Mouse (Mus musculus) fibroblast of lung, adult 2 months (primary cell): ENCODE measurements at regions not wholly inside any gene's neighbourhood (a gene's known extent, or its start where the extent isn't known, plus 50 kb on each side); places are given as distances from the start of the nearest gene placed in this dataset.
"Not testable (repeated sequence)": the region's sequence is repeated elsewhere in the genome, so short reads cannot be mapped to it uniquely, and the experiment has no call there.

ENCODE experiments used
- DNase-seq: peaks from one replicate; pipeline ENCODE4 v3.0.0-alpha.2; 2011; ENCODE audit warnings: low read depth

- no peak for DNase-seq
These were observed 157.6 kb downstream of the Gm906 start for GRCm38 (mm10) chr13:50092537-50092936.

GRCm38 (mm10) chr13:50064841-50065240 is 185.3 kb downstream of the Gm906 start:
- no peak for DNase-seq

- DNase-seq, result not testable (repeated sequence)
These were observed 185.7 kb downstream of the Gm906 start for GRCm38 (mm10) chr13:50064365-50064764.

GRCm38 (mm10) chr13:50059676-50060075 is 190.4 kb downstream of the Gm906 start:
- DNase-seq, result not testable (repeated sequence)

GRCm38 (mm10) chr13:50059054-50059453 is 191.1 kb downstream of the Gm906 start:
- not testable (repeated sequence) for DNase-seq

GRCm38 (mm10) chr13:50051746-50052145 is 198.4 kb downstream of the Gm906 start:
- not testable (repeated sequence) for DNase-seq

- DNase-seq, result peak; percentile 38
These were observed 199.0 kb downstream of the Gm906 start for GRCm38 (mm10) chr13:50051110-50051509.

GRCm38 (mm10) chr13:50031757-50032156 is 218.4 kb downstream of the Gm906 start:
- no peak for DNase-seq

GRCm38 (mm10) chr13:50007730-50008129 is 208.9 kb upstream of the Gm30302 start:
- peak; percentile 43 for DNase-seq

- not testable (repeated sequence) for DNase-seq
These were observed 167.3 kb upstream of the Gm30302 start for GRCm38 (mm10) chr13:49966072-49966471.

- DNase-seq, result peak; percentile 15
These were observed 159.3 kb upstream of the Gm30302 start for GRCm38 (mm10) chr13:49957993-49958681.

- no peak for DNase-seq
These were observed 117.0 kb upstream of the Gm30302 start for GRCm38 (mm10) chr13:49915781-49916180.
